Mouse (Mus musculus) central nervous system, embryonic 18 days (tissue): ENCODE data around the gene Large2. TPM values are rescaled to one million over a fixed set of nuclear protein-coding genes. Genes with fewer than 3 reads are reported as not detected.

Experiments used
- polyA plus RNA-seq: library from polyadenylated mRNA; depleted of rRNA; stranded (reverse); fragments of >200 nt; gene quantifications from 2 replicates; pipeline ENCODE4 v1.2.3, GENCODE M21; 2012; rRNA removed

Large2 gene
- polyA plus RNA-seq = 1.2 and 1.4 TPM in 2 replicates

GRCm38 (mm10) chr2:92374514-92374913 is at the start of gene Large2, which contains the start of gene Pex16:
Large2 (minus strand) TSS chr2:92374869.
Pex16 (plus strand) TSS chr2:92374676.

GRCm38 (mm10) chr2:92401091-92401561 is 26.5 kb upstream of the Large2 start, which contains the start of gene Mapk8ip1:
Mapk8ip1 (minus strand) TSS chr2:92401263.

GRCm38 (mm10) chr2:92381901-92382588 is 7.4 kb upstream of the Large2 start, which contains the start of gene 1700029I15Rik:
1700029I15Rik (plus strand) TSS chr2:92382538.

Other genes starting within 250 kb of the Large2 start
- gene Pex16, start 193 bp downstream of the Large2 start, polyA plus RNA-seq = 43.9 and 45.1 TPM in 2 replicates
- gene 1700029I15Rik, start 7.7 kb upstream of the Large2 start, polyA plus RNA-seq = 2.4 and 2.7 TPM in 2 replicates
- 210 and 221 TPM in 2 replicates for gene Mapk8ip1, start 26.4 kb upstream of the Large2 start, polyA plus RNA-seq
- 31.0 and 32.4 TPM in 2 replicates for gene Cry2, start 59.2 kb upstream of the Large2 start, polyA plus RNA-seq
- 14.3 and 17.0 TPM in 2 replicates for gene Slc35c1, start 85.7 kb upstream of the Large2 start, polyA plus RNA-seq
- 55.9 and 60.5 TPM in 2 replicates for gene Chst1, start 224.8 kb upstream of the Large2 start, polyA plus RNA-seq